Mouse (Mus musculus): ENCODE measurements at regions not wholly inside any gene's neighbourhood (a gene's known extent, or its start where the extent isn't known, plus 50 kb on each side); places are given as distances from the start of the nearest gene placed in this dataset.

GRCm38 (mm10) chr5:16424745-16425144 lies 128.6 kb upstream of the Hgf start:
- no peak for ATAC-seq (ENCODE audit: low FRiP score, low TSS enrichment)
- TF ChIP-seq EP300 (optimal IDR thresholded peaks at IDR 0.05) (no peak), CTCF (IDR thresholded peaks at IDR 0.05; ENCODE audit: low read depth) (no peak)
- Histone ChIP-seq H3K9me3 (ENCODE audit: control insufficient read depth, low read length) (no peaks in the 10 kb centered on the region), H3K27me3 (ENCODE audit: control insufficient read depth, insufficient read depth, low read length) (no peaks in the 10 kb centered on the region), H3K9ac (ENCODE audit: low read length) (no peak overlapping the region), H3K4me1 (replicated peaks; ENCODE audit: control insufficient read depth, insufficient read depth) (no peaks in the 10 kb centered on the region), H3K36me3 (ENCODE audit: control insufficient read depth, insufficient read depth, low read length) (no peaks in the 10 kb centered on the region), H3K4me2 (replicated peaks; ENCODE audit: low read depth) (no peak overlapping the region), H3K4me3 (ENCODE audit: low read depth, low read length) (no peak overlapping the region), H3K27ac (replicated peaks) (no peak overlapping the region)
- WGBS = 79% methylated on average over 4 of the region's 4 CpGs
- DNase-seq (ENCODE audit: low spot score) = no peak

GRCm38 (mm10) chr5:16425302-16425701 lies 128.0 kb upstream of the Hgf start:
- 58% methylated on average over 8 of the region's 8 CpGs for WGBS
- no peak overlapping the region for H3K27ac ChIP-seq (replicated peaks)
- DNase-seq (ENCODE audit: low spot score) (no peak), ATAC-seq (ENCODE audit: low FRiP score, low TSS enrichment) (no peak)
- H3K4me1 ChIP-seq (replicated peaks; ENCODE audit: control insufficient read depth, insufficient read depth) = no peaks in the 10 kb centered on the region
- no peaks in the 10 kb centered on the region for H3K9me3 ChIP-seq (ENCODE audit: control insufficient read depth, low read length)
- H3K27me3 ChIP-seq (ENCODE audit: control insufficient read depth, insufficient read depth, low read length) = no peaks in the 10 kb centered on the region
- no peaks in the 10 kb centered on the region for H3K36me3 ChIP-seq (ENCODE audit: control insufficient read depth, insufficient read depth, low read length)
- H3K9ac ChIP-seq (ENCODE audit: low read length) = no peak overlapping the region
- no peak overlapping the region for H3K4me3 ChIP-seq (ENCODE audit: low read depth, low read length)
- no peak for TF ChIP-seq EP300 (optimal IDR thresholded peaks at IDR 0.05)
- no peak for TF ChIP-seq CTCF (IDR thresholded peaks at IDR 0.05; ENCODE audit: low read depth)
- no peak overlapping the region for H3K4me2 ChIP-seq (replicated peaks; ENCODE audit: low read depth)

- DNase-seq (ENCODE audit: low spot score) = no peak
- Histone ChIP-seq H3K4me1 (replicated peaks; ENCODE audit: control insufficient read depth, insufficient read depth) (no peaks in the 10 kb centered on the region), H3K27me3 (ENCODE audit: control insufficient read depth, insufficient read depth, low read length) (no peaks in the 10 kb centered on the region), H3K9me3 (ENCODE audit: control insufficient read depth, low read length) (no peaks in the 10 kb centered on the region), H3K4me3 (ENCODE audit: low read depth, low read length) (no peak overlapping the region), H3K4me2 (replicated peaks; ENCODE audit: low read depth) (no peak overlapping the region), H3K27ac (replicated peaks) (no peak overlapping the region), H3K9ac (ENCODE audit: low read length) (no peak overlapping the region), H3K36me3 (ENCODE audit: control insufficient read depth, insufficient read depth, low read length) (no peaks in the 10 kb centered on the region)
- TF ChIP-seq CTCF (IDR thresholded peaks at IDR 0.05; ENCODE audit: low read depth) (no peak), EP300 (optimal IDR thresholded peaks at IDR 0.05) (no peak)
- no peak for ATAC-seq (ENCODE audit: low FRiP score, low TSS enrichment)
- WGBS = 69% methylated on average over 2 of the region's 2 CpGs
Observed at GRCm38 (mm10) chr5:16426306-16426705, 127.0 kb upstream of the Hgf start.

GRCm38 (mm10) chr5:16434586-16434985 lies 118.7 kb upstream of the Hgf start:
- Histone ChIP-seq H3K4me1 (replicated peaks; ENCODE audit: control insufficient read depth, insufficient read depth) (no peaks in the 10 kb centered on the region), H3K27ac (replicated peaks) (no peak overlapping the region), H3K9me3 (ENCODE audit: control insufficient read depth, low read length) (no peaks in the 10 kb centered on the region), H3K27me3 (ENCODE audit: control insufficient read depth, insufficient read depth, low read length) (no peaks in the 10 kb centered on the region), H3K4me3 (ENCODE audit: low read depth, low read length) (no peak overlapping the region), H3K9ac (ENCODE audit: low read length) (no peak overlapping the region), H3K36me3 (ENCODE audit: control insufficient read depth, insufficient read depth, low read length) (no peaks in the 10 kb centered on the region), H3K4me2 (replicated peaks; ENCODE audit: low read depth) (no peak overlapping the region)
- TF ChIP-seq EP300 (optimal IDR thresholded peaks at IDR 0.05) (no peak), CTCF (IDR thresholded peaks at IDR 0.05; ENCODE audit: low read depth) (no peak)
- 82% methylated on average over 3 of the region's 3 CpGs for WGBS
- ATAC-seq (ENCODE audit: low FRiP score, low TSS enrichment) (no peak), DNase-seq (ENCODE audit: low spot score) (no peak)

GRCm38 (mm10) chr5:16445056-16445455 lies 108.2 kb upstream of the Hgf start:
- Histone ChIP-seq H3K27ac (replicated peaks) (no peak overlapping the region), H3K4me2 (replicated peaks; ENCODE audit: low read depth) (no peak overlapping the region), H3K9ac (ENCODE audit: low read length) (no peak overlapping the region), H3K27me3 (ENCODE audit: control insufficient read depth, insufficient read depth, low read length) (no peaks in the 10 kb centered on the region), H3K4me1 (replicated peaks; ENCODE audit: control insufficient read depth, insufficient read depth) (no peaks in the 10 kb centered on the region), H3K36me3 (ENCODE audit: control insufficient read depth, insufficient read depth, low read length) (no peaks in the 10 kb centered on the region), H3K4me3 (ENCODE audit: low read depth, low read length) (no peak overlapping the region), H3K9me3 (ENCODE audit: control insufficient read depth, low read length) (no peaks in the 10 kb centered on the region)
- ATAC-seq (ENCODE audit: low FRiP score, low TSS enrichment) = no peak
- WGBS = 61% methylated on average over 1 of the region's 1 CpGs
- TF ChIP-seq EP300 (optimal IDR thresholded peaks at IDR 0.05) = no peak
- no peak for TF ChIP-seq CTCF (IDR thresholded peaks at IDR 0.05; ENCODE audit: low read depth)
- no peak for DNase-seq (ENCODE audit: low spot score)

GRCm38 (mm10) chr5:16446977-16447376 lies 106.3 kb upstream of the Hgf start:
- no peak overlapping the region for H3K9ac ChIP-seq (ENCODE audit: low read length)
- ATAC-seq (ENCODE audit: low FRiP score, low TSS enrichment) = no peak
- H3K4me3 ChIP-seq (ENCODE audit: low read depth, low read length) = no peak overlapping the region
- no peak for DNase-seq (ENCODE audit: low spot score)
- no peak overlapping the region for H3K4me2 ChIP-seq (replicated peaks; ENCODE audit: low read depth)
- no peak for TF ChIP-seq EP300 (optimal IDR thresholded peaks at IDR 0.05)
- TF ChIP-seq CTCF (IDR thresholded peaks at IDR 0.05; ENCODE audit: low read depth) = no peak
- H3K4me1 ChIP-seq (replicated peaks; ENCODE audit: control insufficient read depth, insufficient read depth) = no peaks in the 10 kb centered on the region
- H3K36me3 ChIP-seq (ENCODE audit: control insufficient read depth, insufficient read depth, low read length) = no peaks in the 10 kb centered on the region
- H3K27me3 ChIP-seq (ENCODE audit: control insufficient read depth, insufficient read depth, low read length) = no peaks in the 10 kb centered on the region
- no peaks in the 10 kb centered on the region for H3K9me3 ChIP-seq (ENCODE audit: control insufficient read depth, low read length)
- H3K27ac ChIP-seq (replicated peaks) = no peak overlapping the region
- WGBS = 32% methylated on average over 1 of the region's 1 CpGs

Data from stomach, postnatal 0 days (tissue).